Mouse (Mus musculus) spleen, adult 2 months (tissue): Measurements from ENCODE around the gene Tmx2. TPM values are rescaled to one million over a fixed set of nuclear protein-coding genes. Genes with fewer than 3 reads are reported as not detected.
"Not testable (repeated sequence)": the region's sequence is repeated elsewhere in the genome, so short reads cannot be mapped to it uniquely, and the experiment has no call there.

ENCODE experiments used
- DNase-seq, 2 experiments: peaks; one replicate each; pipeline versions ENCODE4 v3.0.0 to v3.0.0-alpha.2; 2012 to 2021; ENCODE audit warnings: low spot score in 2 of 2, low read depth in 1 of 2
- H3K27ac ChIP-seq: fragments of 200-500 bp; 2 replicates; pipeline ENCODE4 v1.5.1; 2012; ENCODE audit warnings: low read length, inconsistent platforms; ENCODE audit not compliant: insufficient read depth
- H3K27me3 ChIP-seq: fragments of 200-500 bp; 2 replicates; pipeline ENCODE4 v1.6.1; 2012; ENCODE audit warnings: mild to moderate bottlenecking, moderate library complexity, low read length, inconsistent platforms; ENCODE audit not compliant: control insufficient read depth, insufficient read depth
- H3K36me3 ChIP-seq: fragments of 200-500 bp; 2 replicates; pipeline ENCODE4 v1.6.1; 2012; ENCODE audit warnings: mild to moderate bottlenecking, low read length, inconsistent platforms; ENCODE audit not compliant: control insufficient read depth, insufficient read depth
- H3K4me1 ChIP-seq: fragments of 200-500 bp; 2 replicates; pipeline ENCODE4 v1.6.1; 2011; ENCODE audit warnings: inconsistent platforms; ENCODE audit not compliant: control insufficient read depth, insufficient read depth, insufficient read length
- H3K4me3 ChIP-seq: fragments of 200-500 bp; 2 replicates; pipeline ENCODE4 v1.5.1; 2011; ENCODE audit warnings: mild to moderate bottlenecking, inconsistent platforms; ENCODE audit not compliant: insufficient read depth, insufficient read length; ENCODE audit errors: extremely low read depth
- CTCF ChIP-seq: fragments of 200-500 bp; IDR thresholded peaks from 2 replicates; pipeline ENCODE4 v1.5.1; 2011; ENCODE audit warnings: mild to moderate bottlenecking, inconsistent platforms; ENCODE audit not compliant: insufficient read depth, insufficient read length, insufficient replicate concordance; ENCODE audit errors: extremely low read depth
- POLR2A ChIP-seq: fragments of 200-500 bp; IDR thresholded peaks from 2 replicates; pipeline ENCODE4 v1.6.1; 2011; ENCODE audit warnings: low read depth, low read length, inconsistent platforms
- WGBS: fragments of 180-500 bp; shearing (Covaris S2); methylation state at CpG from one replicate; pipeline ENCODE4 v1.1.7; 2018; 5-methylcytosine and 5-hydroxymethylcytosine counted together
- polyA plus RNA-seq: library from polyadenylated mRNA; depleted of rRNA; stranded (reverse); fragments of >200 nt; gene quantifications from 2 replicates; pipeline ENCODE4 v1.2.3, GENCODE M21; 2012

The Tmx2 gene
- polyA plus RNA-seq, 1 experiment: 32.3 TPM

DNA sequence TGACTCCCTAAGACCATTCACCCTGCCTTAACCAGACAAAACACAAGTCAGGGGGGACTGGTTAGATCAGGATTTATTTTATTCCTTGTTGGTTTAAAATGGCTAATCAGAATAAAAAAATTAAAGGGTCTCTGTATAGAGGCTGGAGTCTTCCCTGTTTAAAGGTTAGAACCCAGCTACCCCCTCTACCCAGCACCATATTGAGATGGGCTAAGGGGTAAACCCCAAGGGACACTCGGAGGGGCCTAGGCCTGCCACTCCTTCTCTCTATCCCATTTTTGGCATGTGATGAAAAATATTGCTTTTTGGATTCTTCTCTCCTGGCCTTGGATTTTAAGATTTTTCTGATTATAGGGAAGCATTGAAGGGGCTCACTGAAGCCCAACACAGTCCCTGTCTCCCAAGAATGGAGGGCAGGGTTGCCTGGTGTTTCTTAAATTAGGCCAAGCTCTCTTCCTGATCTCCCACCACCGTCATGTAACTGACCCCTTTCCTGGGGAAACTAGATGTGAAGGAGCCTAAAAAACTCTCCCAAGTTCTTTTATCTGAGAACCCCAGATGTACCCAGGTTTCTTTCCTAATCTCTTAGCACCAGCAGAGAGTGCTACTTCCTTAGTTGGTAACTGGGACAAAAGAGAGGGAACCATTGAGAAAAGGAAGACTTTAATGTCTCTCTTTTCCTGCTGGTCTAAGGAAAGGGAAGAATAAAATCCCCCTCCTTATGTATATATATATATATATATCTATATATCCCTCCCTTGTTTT is 9.3 kb upstream of the Tmx2 start:
- Histone ChIP-seq H3K36me3 (peaks cover 42% of the 10 kb centered on the region), H3K4me1 (no peaks in the 10 kb centered on the region), H3K4me3 (no peak overlapping the region), H3K27me3 (no peaks in the 10 kb centered on the region), H3K27ac (no peak overlapping the region)
- WGBS: 78% methylated on average over 2 of the region's 2 CpGs
- no peak for DNase-seq
- TF ChIP-seq POLR2A: no peak
- TF ChIP-seq CTCF: no peak

DNA sequence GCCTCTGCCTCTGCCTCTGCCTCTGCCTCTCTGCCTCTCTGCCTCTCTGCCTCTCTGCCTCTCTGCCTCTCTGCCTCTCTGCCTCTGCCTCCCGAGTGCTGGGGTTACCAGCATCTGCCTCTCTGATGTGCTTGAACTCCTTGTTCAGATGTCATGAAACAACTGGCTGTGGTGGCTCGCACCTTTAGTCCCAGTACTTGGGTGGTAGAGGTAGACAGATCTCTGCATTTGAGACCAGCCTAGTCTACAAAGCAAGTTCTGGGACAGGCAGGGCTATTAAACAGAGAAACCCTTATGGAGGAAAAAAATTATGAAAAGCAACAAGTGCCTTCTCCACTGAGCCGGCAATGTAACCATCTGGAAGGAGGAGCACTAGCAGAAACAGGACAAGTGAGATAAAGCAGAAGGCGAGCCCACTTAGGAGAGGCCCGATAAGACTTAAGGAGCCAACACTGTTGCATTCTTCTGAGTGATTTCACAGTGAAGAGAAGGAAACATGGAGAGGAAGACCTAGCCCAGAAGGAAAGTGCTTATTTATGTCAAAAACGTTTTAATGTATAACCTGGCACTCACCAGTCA is 3.8 kb upstream of the Tmx2 start:
- no peaks in the 10 kb centered on the region for H3K27me3 ChIP-seq
- H3K4me3 ChIP-seq: no peak overlapping the region
- H3K4me1 ChIP-seq: no peaks in the 10 kb centered on the region
- H3K36me3 ChIP-seq: peaks cover 14% of the 10 kb centered on the region
- no peak for DNase-seq
- H3K27ac ChIP-seq: peak overlapping the region; percentile 32; the same call in 1 of the 2 replicates
- WGBS: 73% methylated on average over 6 of the region's 6 CpGs
- TF ChIP-seq CTCF: no peak
- TF ChIP-seq POLR2A: no peak

DNA sequence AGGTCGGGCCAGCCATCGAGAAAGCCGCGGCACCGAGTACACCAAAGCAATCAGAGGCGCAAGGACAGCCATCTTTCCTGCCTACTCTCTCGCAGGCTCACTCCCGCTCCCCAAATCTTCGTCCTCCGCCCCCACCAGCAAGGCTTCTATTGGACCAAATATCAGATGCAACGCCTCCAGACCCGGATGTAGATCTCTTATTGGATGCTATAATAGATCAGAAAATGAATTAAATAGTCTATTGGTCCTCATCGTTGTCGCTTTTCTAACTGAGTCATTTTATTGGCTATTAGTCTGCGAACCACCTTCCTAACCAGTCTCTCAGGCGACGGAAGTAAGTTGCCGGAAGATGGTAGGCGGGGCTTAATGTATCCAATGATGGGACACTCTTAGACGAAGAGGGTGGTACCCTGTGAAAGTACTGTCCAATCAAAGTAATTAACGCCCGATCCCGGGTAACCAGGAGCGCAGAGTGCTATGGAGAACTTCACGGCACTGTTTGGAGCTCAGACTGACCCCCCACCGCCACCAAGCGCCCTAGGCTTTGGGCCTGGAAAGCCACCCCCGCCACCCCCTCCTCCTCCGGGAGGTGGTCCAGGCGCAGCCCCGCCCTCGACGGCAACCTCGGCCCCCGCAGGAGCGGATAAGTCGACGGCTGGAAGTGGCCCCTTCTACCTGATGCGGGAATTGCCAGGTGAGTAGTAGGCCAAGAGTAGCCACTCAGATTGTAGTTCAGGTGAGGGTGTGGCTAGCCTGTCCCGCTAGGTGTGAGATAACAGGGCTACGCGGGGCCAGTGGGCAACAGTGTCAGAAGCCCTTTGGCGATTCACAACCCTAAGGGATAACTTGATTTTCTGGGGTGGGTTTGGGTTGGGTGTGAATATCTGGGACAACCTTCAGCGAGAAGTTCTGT is 716 bp downstream of the Tmx2 start, which contains the start of the genes Gm28635 and Med19:
TSS of gene Gm28635 (minus strand) at position 74 of the 913 bp plus-strand sequence.
TSS of gene Med19 (plus strand) at position 435 of the 913 bp plus-strand sequence.
- under 1% methylated on average over 43 of the region's 44 CpGs for WGBS
- H3K36me3 ChIP-seq: peaks cover 10% of the 10 kb centered on the region
- no peaks in the 10 kb centered on the region; the same call in 1 of the 2 replicates for H3K4me1 ChIP-seq
- H3K27me3 ChIP-seq: no peaks in the 10 kb centered on the region
- H3K27ac ChIP-seq: peak within 1 kb of the TSS; percentile 61
- 0 out of 2 replicates have a peak, but pooled peaks have one; percentile 29 for TF ChIP-seq POLR2A
- TF ChIP-seq CTCF: no peak
- peak; percentile 88 to 99 for DNase-seq
- peak within 1 kb of the TSS; percentile 86 for H3K4me3 ChIP-seq

DNA sequence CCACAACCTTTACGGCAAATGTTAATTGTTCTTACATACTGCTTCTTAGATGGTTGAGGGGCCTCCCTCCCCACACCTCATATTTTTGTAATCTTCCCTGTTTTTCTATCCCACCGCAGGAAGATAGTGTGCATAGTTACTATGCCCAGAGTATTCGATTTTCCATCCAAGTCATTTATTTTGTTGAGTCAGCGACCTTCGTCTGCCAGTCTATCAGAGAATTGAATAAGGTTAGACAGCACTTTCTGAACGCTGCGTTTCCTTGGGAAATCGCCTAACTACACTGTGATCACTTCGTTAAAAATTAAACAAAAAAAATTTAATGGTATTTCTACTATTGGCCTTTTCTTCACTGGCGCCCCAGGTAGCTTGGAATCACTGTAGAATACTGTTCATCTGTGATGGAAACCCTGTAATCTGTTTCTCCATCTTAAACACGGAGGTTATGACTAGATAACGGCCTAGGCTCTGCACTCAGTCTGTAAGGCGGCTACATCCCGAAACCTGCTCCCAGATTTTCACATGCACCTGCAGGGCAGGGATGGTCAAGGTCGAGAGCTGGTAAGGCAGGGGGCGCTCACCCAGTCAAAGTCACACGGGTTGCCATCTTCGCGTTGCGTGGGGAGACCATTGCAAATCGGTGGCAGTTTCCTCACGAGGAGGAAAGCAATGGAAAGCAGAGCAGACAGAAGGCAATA is 1.5 kb downstream of the Tmx2 start:
- no peaks in the 10 kb centered on the region; the same call in 1 of the 2 replicates for H3K4me1 ChIP-seq
- WGBS: 9% methylated on average over 22 of the region's 22 CpGs
- peaks cover 12% of the 10 kb centered on the region for H3K36me3 ChIP-seq
- peak overlapping the region; percentile 61 for H3K27ac ChIP-seq
- no peak for DNase-seq
- no peaks in the 10 kb centered on the region for H3K27me3 ChIP-seq
- TF ChIP-seq POLR2A: no peak
- TF ChIP-seq CTCF: 0 out of 2 replicates have a peak, but pooled peaks have one; percentile 0
- H3K4me3 ChIP-seq: peak overlapping the region; percentile 58

DNA sequence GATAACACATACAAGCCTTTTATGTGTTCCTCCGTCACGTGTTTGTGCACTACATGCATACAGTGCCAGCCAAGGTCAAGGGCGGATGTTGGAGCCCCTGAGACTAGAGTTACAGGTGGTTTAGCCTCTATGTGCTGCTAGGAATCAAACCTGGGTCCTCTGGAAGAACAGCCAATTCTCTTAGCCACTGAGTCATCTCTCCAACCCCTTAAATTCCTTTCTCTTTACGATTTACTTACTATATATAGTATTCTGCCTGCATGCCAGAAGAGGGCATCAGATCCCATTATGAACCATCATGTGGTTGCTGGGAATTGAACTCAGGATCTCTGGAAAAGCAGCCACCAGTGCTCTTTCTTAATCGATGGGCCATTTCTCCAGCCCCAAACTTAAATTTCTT is 7.4 kb downstream of the Tmx2 start:
- not testable (repeated sequence) for H3K27me3 ChIP-seq, H3K4me3 ChIP-seq, H3K4me1 ChIP-seq, DNase-seq, H3K27ac ChIP-seq
- H3K36me3 ChIP-seq: peaks cover 12% of the 10 kb centered on the region
- 76% methylated on average over 4 of the region's 5 CpGs for WGBS

DNA sequence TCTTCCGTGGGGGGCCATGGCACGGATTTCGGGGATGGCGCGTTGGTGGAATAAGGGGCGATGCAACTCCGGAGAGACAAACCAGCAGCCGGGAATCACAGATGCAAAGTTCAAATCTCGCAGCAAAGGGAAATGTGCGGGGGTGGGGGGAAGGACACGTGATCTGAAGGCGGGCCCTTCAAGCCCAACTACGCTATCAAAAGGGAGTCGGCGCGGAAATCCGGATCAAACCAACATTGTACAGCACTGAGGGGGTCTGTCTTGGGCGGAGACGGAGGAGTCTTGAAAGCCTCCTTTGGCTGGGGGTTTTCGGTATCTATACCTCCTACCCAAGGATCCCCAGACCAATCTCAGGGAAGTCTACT is 8.4 kb downstream of the Tmx2 start, which contains the start of gene Selenoh:
TSS of gene Selenoh (minus strand) at position 202 of the 365 bp plus-strand sequence.
- peaks cover 12% of the 10 kb centered on the region for H3K36me3 ChIP-seq
- peak within 1 kb of the TSS; percentile 98 for H3K4me3 ChIP-seq
- H3K27ac ChIP-seq: peak within 1 kb of the TSS; percentile 76
- peak; percentile 60; the same call in 1 of the 2 replicates for TF ChIP-seq POLR2A
- no peak for TF ChIP-seq CTCF
- peak; percentile 82 to 84 for DNase-seq
- H3K4me1 ChIP-seq: peaks cover 6% of the 10 kb centered on the region; the same call in 1 of the 2 replicates
- H3K27me3 ChIP-seq: no peaks in the 10 kb centered on the region
- WGBS: under 1% methylated on average over 20 of the region's 20 CpGs
